Mouse (Mus musculus): ENCODE results near the gene Gk2.

DNA sequence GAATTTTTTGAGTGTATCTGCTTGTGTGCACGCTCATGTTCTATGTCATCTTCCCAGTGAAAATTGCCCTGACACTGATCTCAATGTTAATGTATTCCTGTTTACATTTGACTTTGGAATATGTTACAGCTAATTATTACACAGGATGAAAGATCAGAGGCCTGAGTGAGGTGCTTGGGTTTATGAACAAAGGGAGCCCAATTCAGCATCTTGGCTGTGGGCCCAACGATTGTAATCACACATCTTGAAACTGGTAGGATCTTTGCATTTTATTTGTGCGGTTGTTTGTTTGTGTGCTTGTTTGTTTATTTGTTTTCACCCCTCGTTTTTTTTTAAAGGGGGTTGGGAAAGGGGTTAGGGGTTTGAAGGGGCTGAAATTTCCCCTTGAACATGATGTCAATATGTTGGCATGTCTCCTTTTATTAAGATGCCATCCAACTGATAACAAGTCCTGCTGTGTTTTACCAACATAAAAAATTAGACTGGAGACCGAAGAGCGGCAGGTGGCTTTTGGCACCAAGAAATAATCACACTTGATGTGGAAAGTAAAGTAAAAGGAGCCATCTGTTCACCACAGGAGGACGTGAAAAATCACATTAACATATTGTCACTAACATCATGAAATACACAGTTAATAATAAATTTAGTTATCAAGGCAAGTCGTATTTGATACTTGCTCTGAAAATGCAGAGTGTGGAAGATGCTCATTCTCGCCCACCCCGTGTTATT is 9.8 kb upstream of the Gk2 start:
- no peak for TF ChIP-seq POLR2A (IDR thresholded peaks at IDR 0.05; ENCODE audit: borderline replicate concordance, insufficient read depth, low read length)
- TF ChIP-seq CTCF (IDR thresholded peaks at IDR 0.05; ENCODE audit: borderline replicate concordance, insufficient read depth, low read depth, low read length): no peak
